Mouse (Mus musculus) MEL (cell line): ENCODE results near the gene Syt16. TPM values are rescaled to one million over a fixed set of nuclear protein-coding genes. Genes with fewer than 3 reads are reported as not detected.

ENCODE experiments used
- DNase-seq: peaks from one replicate; pipeline ENCODE4 v3.0.0; 2011; ENCODE audit warnings: low read depth, low spot score
- H3K27ac ChIP-seq: 2 replicates; pipeline ENCODE4 v1.5.1; 2012; ENCODE audit warnings: low read depth, mild to moderate bottlenecking, control low read depth, low read length, moderate library complexity; ENCODE audit not compliant: control insufficient read depth
- H3K27me3 ChIP-seq, 2 experiments: fragments of 150-350 bp in 1 of 2; sonication (generic) in 1 of 2; 2 replicates each; pipeline ENCODE4 v1.6.1; 2012; ENCODE audit warnings: low read length in 2 of 2, mild to moderate bottlenecking in 2 of 2, improper control_type of control experiment in 1 of 2, moderate library complexity in 1 of 2; ENCODE audit not compliant: insufficient read depth in 2 of 2, control insufficient read depth in 1 of 2
- H3K36me3 ChIP-seq, 2 experiments: 2 replicates each; pipeline ENCODE4 v1.6.1; 2012 to 2014; ENCODE audit warnings: low read length in 2 of 2, improper control_type of control experiment in 1 of 2, inconsistent platforms in 1 of 2, mild to moderate bottlenecking in 1 of 2; ENCODE audit not compliant: insufficient read depth in 2 of 2, control insufficient read depth in 1 of 2
- H3K4me1 ChIP-seq, 2 experiments: fragments of 150-350 bp in 1 of 2; sonication (generic) in 1 of 2; 2 replicates each; pipeline ENCODE4 v1.6.1; 2012; ENCODE audit warnings: low read length in 2 of 2, improper control_type of control experiment in 1 of 2, mild to moderate bottlenecking in 1 of 2; ENCODE audit not compliant: insufficient read depth in 2 of 2, control insufficient read depth in 1 of 2
- H3K4me3 ChIP-seq, 2 experiments: fragments of 150-350 bp in 1 of 2; sonication (generic) in 1 of 2; 2 replicates each; pipeline ENCODE4 v1.5.1; 2012; ENCODE audit warnings: low read depth in 2 of 2, low read length in 2 of 2, mild to moderate bottlenecking in 2 of 2, moderate library complexity in 2 of 2, control low read depth in 1 of 2, improper control_type of control experiment in 1 of 2; ENCODE audit not compliant: control insufficient read depth in 1 of 2, insufficient read depth in 1 of 2
- H3K79me2 ChIP-seq: 2 replicates; pipeline ENCODE4 v1.6.1; 2012; ENCODE audit warnings: mild to moderate bottlenecking, low read length, moderate library complexity; ENCODE audit not compliant: control insufficient read depth, poor library complexity, insufficient read depth
- H3K9ac ChIP-seq: 2 replicates; pipeline ENCODE4 v1.6.1; 2012; ENCODE audit warnings: low read depth, mild to moderate bottlenecking, control low read depth, low read length, moderate library complexity; ENCODE audit not compliant: control insufficient read depth, poor library complexity, severe bottlenecking
- H3K9me3 ChIP-seq: fragments of 150-350 bp; sonication (generic); replicated peaks from 2 replicates; pipeline ENCODE4 v1.6.1; 2012; ENCODE audit warnings: mild to moderate bottlenecking, low read length, improper control_type of control experiment, moderate library complexity; ENCODE audit not compliant: insufficient read depth
- CHD2 ChIP-seq: IDR thresholded peaks from 2 replicates; pipeline ENCODE4 v1.6.1; 2011; ENCODE audit warnings: low read length, improper control_type of control experiment
- GABPA ChIP-seq: IDR thresholded peaks from 2 replicates; pipeline ENCODE4 v1.6.1; 2012; ENCODE audit warnings: low read depth, mild to moderate bottlenecking, inconsistent platforms, low read length, improper control_type of control experiment, moderate library complexity
- JUND ChIP-seq: IDR thresholded peaks from 2 replicates; pipeline ENCODE4 v1.6.1; 2011; ENCODE audit warnings: low read depth, mild to moderate bottlenecking, improper control_type of control experiment, low read length
- MAZ ChIP-seq: IDR thresholded peaks from 2 replicates; pipeline ENCODE4 v1.6.1; 2012; ENCODE audit warnings: low read depth, mild to moderate bottlenecking, inconsistent platforms, low read length, improper control_type of control experiment
- MXI1 ChIP-seq: IDR thresholded peaks from 2 replicates; pipeline ENCODE4 v1.6.1; 2011; ENCODE audit warnings: mild to moderate bottlenecking, low read depth, low read length, improper control_type of control experiment
- POLR2A ChIP-seq, 2 experiments: IDR thresholded peaks; 2 replicates each; pipeline ENCODE4 v1.6.1; 2011 to 2012; ENCODE audit warnings: low read length in 2 of 2, mild to moderate bottlenecking in 2 of 2, control low read depth in 1 of 2, improper control_type of control experiment in 1 of 2, low read depth in 1 of 2, moderate library complexity in 1 of 2; ENCODE audit not compliant: control insufficient read depth in 1 of 2, insufficient read depth in 1 of 2, poor library complexity in 1 of 2
- POLR2AphosphoS5 ChIP-seq: IDR thresholded peaks from 2 replicates; pipeline ENCODE4 v1.6.1; 2012; ENCODE audit warnings: low read depth, borderline replicate concordance, mild to moderate bottlenecking, inconsistent platforms, low read length, moderate library complexity, mixed read lengths
- RCOR1 ChIP-seq: IDR thresholded peaks from 2 replicates; pipeline ENCODE4 v1.6.1; 2012; ENCODE audit warnings: low read depth, mild to moderate bottlenecking, inconsistent platforms, low read length, improper control_type of control experiment
- SMC3 ChIP-seq: IDR thresholded peaks from 2 replicates; pipeline ENCODE4 v1.6.1; 2011; ENCODE audit warnings: low read depth, low read length, improper control_type of control experiment
- TBP ChIP-seq: IDR thresholded peaks from 2 replicates; pipeline ENCODE4 v1.8.0; 2011; ENCODE audit warnings: low read depth, low read length, improper control_type of control experiment
- USF1 ChIP-seq: IDR thresholded peaks from 2 replicates; pipeline ENCODE4 v1.6.1; 2014; ENCODE audit warnings: low read depth, mild to moderate bottlenecking, inconsistent platforms, low read length, improper control_type of control experiment, moderate library complexity
- USF2 ChIP-seq, 2 experiments: IDR thresholded peaks; 2 replicates each; pipeline ENCODE4 v1.6.1; 2011 to 2012; ENCODE audit warnings: improper control_type of control experiment in 2 of 2, low read length in 2 of 2, borderline replicate concordance in 1 of 2, inconsistent platforms in 1 of 2, low read depth in 1 of 2, mild to moderate bottlenecking in 1 of 2; ENCODE audit not compliant: insufficient read depth in 1 of 2
- ZC3H11A ChIP-seq: IDR thresholded peaks from 2 replicates; pipeline ENCODE4 v1.6.1; 2012; ENCODE audit warnings: low read depth, mild to moderate bottlenecking, inconsistent platforms, low read length, improper control_type of control experiment
- ZNF384 ChIP-seq: IDR thresholded peaks from 2 replicates; pipeline ENCODE4 v1.6.1; 2012; ENCODE audit warnings: low read depth, mild to moderate bottlenecking, inconsistent platforms, low read length, improper control_type of control experiment
- polyA plus RNA-seq, 2 experiments: library from polyadenylated mRNA; stranded (reverse) in 1 of 2; unstranded in 1 of 2; fragments of >175 nt in 1 of 2; fragments of >200 nt in 1 of 2; gene quantifications; 2 replicates each; pipeline versions ENCODE4 v1.2.1 to v1.2.4; 2012; ENCODE audit warnings: low replicate concordance in 2 of 2, low read depth in 1 of 2; ENCODE audit not compliant: insufficient read length in 2 of 2, insufficient read depth in 1 of 2, missing spikeins in 1 of 2
- total RNA-seq: library from RNA; depleted of rRNA; stranded (reverse); fragments of 300-350 nt; gene quantifications from 2 replicates; pipeline ENCODE4 v1.2.3, GENCODE M21; 2012

The Syt16 gene
- total and polyA plus RNA-seq, 3 experiments, result 0.07 TPM; not detected in 2

- Histone ChIP-seq H3K27ac (no peak overlapping the region), H3K4me3 (no peak overlapping the region), H3K4me1 (no peaks in the 10 kb centered on the region), H3K9me3 (no peaks in the 10 kb centered on the region), H3K36me3 (no peaks in the 10 kb centered on the region), H3K79me2 (no peaks in the 10 kb centered on the region), H3K27me3 (no peaks in the 10 kb centered on the region; a peak in 1 of 4 replicates), H3K9ac (no peak overlapping the region)
- TF ChIP-seq GABPA, result no peak
- TF ChIP-seq JUND, result no peak
- no peak for DNase-seq
Measured at GRCm38 (mm10) chr12:74171257-74171656, 173.8 kb downstream of the Syt16 start.

GRCm38 (mm10) chr12:74173902-74174301 is 176.4 kb downstream of the Syt16 start:
- Histone ChIP-seq H3K36me3 (no peaks in the 10 kb centered on the region), H3K9me3 (no peaks in the 10 kb centered on the region), H3K79me2 (no peaks in the 10 kb centered on the region), H3K9ac (no peak overlapping the region), H3K27ac (no peak overlapping the region), H3K4me3 (no peak overlapping the region), H3K27me3 (no peaks in the 10 kb centered on the region; a peak in 1 of 4 replicates), H3K4me1 (no peaks in the 10 kb centered on the region)
- DNase-seq, result no peak
- TF ChIP-seq POLR2A (IDR thresholded peaks at IDR 0.05; ENCODE audit: control insufficient read depth in 1 of 2, insufficient read depth in 1 of 2, low read depth in 1 of 2, low read length in 2 of 2, poor library complexity in 1 of 2), result no peak
- TF ChIP-seq ZC3H11A, result no peak
- TF ChIP-seq MAZ, result no peak

- DNase-seq, result no peak
- H3K4me3 ChIP-seq, result no peak overlapping the region
- no peaks in the 10 kb centered on the region for H3K4me1 ChIP-seq
- H3K9me3 ChIP-seq, result no peaks in the 10 kb centered on the region
- no peak overlapping the region for H3K9ac ChIP-seq
- H3K79me2 ChIP-seq, result no peaks in the 10 kb centered on the region
- no peaks in the 10 kb centered on the region for H3K36me3 ChIP-seq
- H3K27ac ChIP-seq, result no peak overlapping the region
- TF ChIP-seq USF1, result no peak
- TF ChIP-seq CHD2, result no peak
- TF ChIP-seq TBP, result no peak
- TF ChIP-seq SMC3, result no peak
- TF ChIP-seq POLR2AphosphoS5, result no peak
- no peak for TF ChIP-seq MXI1
- no peak for TF ChIP-seq RCOR1
- TF ChIP-seq USF2 (IDR thresholded peaks at IDR 0.05; ENCODE audit: borderline replicate concordance in 1 of 2, insufficient read depth in 1 of 2, low read depth in 1 of 2, low read length in 2 of 2), result no peak
- TF ChIP-seq POLR2A (IDR thresholded peaks at IDR 0.05; ENCODE audit: control insufficient read depth in 1 of 2, insufficient read depth in 1 of 2, low read depth in 1 of 2, low read length in 2 of 2, poor library complexity in 1 of 2), result no peak
- no peak for TF ChIP-seq ZNF384
- H3K27me3 ChIP-seq, result no peaks in the 10 kb centered on the region
Measured at GRCm38 (mm10) chr12:74184596-74184995, 187.1 kb downstream of the Syt16 start.
